Mouse (Mus musculus): Measurements from ENCODE around the gene G6pc2. TPM values are rescaled to one million over a fixed set of nuclear protein-coding genes. Genes with fewer than 3 reads are reported as not detected.

The G6pc2 gene
- total and polyA plus RNA-seq, 3 experiments: not detected

GRCm38 (mm10) chr2:69239315-69239714 lies 28.4 kb downstream of the G6pc2 start:
- DNase-seq (ENCODE audit: low read depth, low spot score): no peak
- Histone ChIP-seq H3K9ac (ENCODE audit: control insufficient read depth, low read depth, low read length, poor library complexity, severe bottlenecking) (no peak overlapping the region), H3K27me3 (ENCODE audit: control insufficient read depth in 1 of 2, insufficient read depth in 2 of 2, low read length in 2 of 2) (0 out of 4 replicates have a peak, but pooled peaks cover 0 to 2% of the 10 kb centered on the region in 2 experiments), H3K79me2 (ENCODE audit: control insufficient read depth, insufficient read depth, low read length, poor library complexity) (no peaks in the 10 kb centered on the region), H3K4me1 (ENCODE audit: control insufficient read depth in 1 of 2, insufficient read depth in 2 of 2, low read length in 2 of 2) (no peaks in the 10 kb centered on the region), H3K9me3 (replicated peaks; ENCODE audit: insufficient read depth, low read length) (no peaks in the 10 kb centered on the region), H3K4me3 (ENCODE audit: control insufficient read depth in 1 of 2, insufficient read depth in 1 of 2, low read depth in 2 of 2, low read length in 2 of 2) (no peak overlapping the region), H3K27ac (ENCODE audit: control insufficient read depth, low read depth, low read length) (no peak overlapping the region), H3K36me3 (ENCODE audit: control insufficient read depth in 1 of 2, insufficient read depth in 2 of 2, low read length in 2 of 2) (no peaks in the 10 kb centered on the region)
- TF ChIP-seq USF1 (IDR thresholded peaks at IDR 0.05; ENCODE audit: low read depth, low read length): no peak
- TF ChIP-seq CTCF (IDR thresholded peaks at IDR 0.05 in 2 of 3, conservative IDR thresholded peaks at IDR 0.05 in 1 of 3; ENCODE audit: control insufficient read depth in 1 of 3, insufficient read depth in 1 of 3, low read depth in 2 of 3, low read length in 3 of 3, poor library complexity in 1 of 3, severe bottlenecking in 1 of 3): no peak
- no peak for TF ChIP-seq MEF2A (IDR thresholded peaks at IDR 0.05; ENCODE audit: extremely low read depth, insufficient replicate concordance, low read depth, low read length, poor library complexity, severe bottlenecking)
- TF ChIP-seq KAT2A (conservative IDR thresholded peaks at IDR 0.05; ENCODE audit: low read depth, low read length): no peak
- TF ChIP-seq CHD1 (IDR thresholded peaks at IDR 0.05; ENCODE audit: low read depth, low read length): no peak

- no peaks in the 10 kb centered on the region for H3K4me1 ChIP-seq (ENCODE audit: control insufficient read depth in 1 of 2, insufficient read depth in 2 of 2, low read length in 2 of 2)
- no peak for DNase-seq (ENCODE audit: low read depth, low spot score)
- H3K79me2 ChIP-seq (ENCODE audit: control insufficient read depth, insufficient read depth, low read length, poor library complexity): no peaks in the 10 kb centered on the region
- no peaks in the 10 kb centered on the region for H3K27me3 ChIP-seq (ENCODE audit: control insufficient read depth in 1 of 2, insufficient read depth in 2 of 2, low read length in 2 of 2)
- H3K4me3 ChIP-seq (ENCODE audit: control insufficient read depth in 1 of 2, insufficient read depth in 1 of 2, low read depth in 2 of 2, low read length in 2 of 2): no peak overlapping the region
- no peaks in the 10 kb centered on the region for H3K36me3 ChIP-seq (ENCODE audit: control insufficient read depth in 1 of 2, insufficient read depth in 2 of 2, low read length in 2 of 2)
- H3K27ac ChIP-seq (ENCODE audit: control insufficient read depth, low read depth, low read length): no peak overlapping the region
- H3K9ac ChIP-seq (ENCODE audit: control insufficient read depth, low read depth, low read length, poor library complexity, severe bottlenecking): no peak overlapping the region
- TF ChIP-seq GATA1 (IDR thresholded peaks at IDR 0.05; ENCODE audit: low read depth, low read length) (no peak), ELF1 (IDR thresholded peaks at IDR 0.05; ENCODE audit: low read depth, low read length) (no peak), USF2 (IDR thresholded peaks at IDR 0.05; ENCODE audit: borderline replicate concordance in 1 of 2, insufficient read depth in 1 of 2, low read depth in 1 of 2, low read length in 2 of 2) (no peak), POLR2AphosphoS2 (IDR thresholded peaks at IDR 0.05; ENCODE audit: low read length) (no peak), CHD1 (IDR thresholded peaks at IDR 0.05; ENCODE audit: low read depth, low read length) (no peak), ZNF384 (IDR thresholded peaks at IDR 0.05; ENCODE audit: low read depth, low read length) (no peak), GABPA (IDR thresholded peaks at IDR 0.05; ENCODE audit: low read depth, low read length) (no peak), JUND (IDR thresholded peaks at IDR 0.05; ENCODE audit: low read depth, low read length) (no peak), RAD21 (IDR thresholded peaks at IDR 0.05; ENCODE audit: low read depth, low read length) (no peak), TCF12 (IDR thresholded peaks at IDR 0.05; ENCODE audit: low read depth, low read length) (no peak), ETS1 (IDR thresholded peaks at IDR 0.05; ENCODE audit: low read depth, low read length) (no peak), KAT2A (conservative IDR thresholded peaks at IDR 0.05; ENCODE audit: low read depth, low read length) (no peak), CTCF (IDR thresholded peaks at IDR 0.05 in 2 of 3, conservative IDR thresholded peaks at IDR 0.05 in 1 of 3; ENCODE audit: control insufficient read depth in 1 of 3, insufficient read depth in 1 of 3, low read depth in 2 of 3, low read length in 3 of 3, poor library complexity in 1 of 3, severe bottlenecking in 1 of 3) (no peak), NRF1 (IDR thresholded peaks at IDR 0.05; ENCODE audit: insufficient read depth, low read depth, low read length, poor library complexity, severe bottlenecking) (no peak), POLR2A (IDR thresholded peaks at IDR 0.05; ENCODE audit: control insufficient read depth in 1 of 2, insufficient read depth in 1 of 2, low read depth in 1 of 2, low read length in 2 of 2, poor library complexity in 1 of 2) (no peak), USF1 (IDR thresholded peaks at IDR 0.05; ENCODE audit: low read depth, low read length) (no peak)
- H3K9me3 ChIP-seq (replicated peaks; ENCODE audit: insufficient read depth, low read length): no peaks in the 10 kb centered on the region
These were observed 34.1 kb downstream of the G6pc2 start for GRCm38 (mm10) chr2:69244924-69245323.
